Mouse (Mus musculus): ENCODE measurements at regions not wholly inside any gene's neighbourhood (a gene's known extent, or its start where the extent isn't known, plus 50 kb on each side); places are given as distances from the start of the nearest gene placed in this dataset.

DNA sequence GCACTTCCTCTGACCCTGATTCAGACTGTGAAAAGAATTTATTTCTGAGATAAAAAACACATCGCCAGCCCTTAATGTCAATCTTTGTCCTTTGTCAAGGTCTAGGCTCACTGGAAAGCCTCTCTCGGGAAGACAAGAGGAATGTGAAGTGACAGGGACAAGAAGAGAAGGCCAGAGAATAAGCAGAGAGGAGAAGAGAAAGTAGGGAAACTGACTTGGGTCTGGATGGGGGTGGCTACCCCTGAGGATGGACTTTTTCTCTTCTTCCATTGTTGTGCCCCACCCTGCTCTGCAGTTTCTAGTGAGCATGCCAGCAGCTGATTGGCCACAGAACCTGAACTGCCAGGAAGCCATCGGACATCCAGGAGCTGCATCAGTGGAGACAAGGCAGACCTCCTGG, 375.6 kb upstream of the Clnk start:
- TF ChIP-seq CTCF (IDR thresholded peaks at IDR 0.05; ENCODE audit: extremely low read depth, insufficient read depth, low read length) (no peak), POLR2A (IDR thresholded peaks at IDR 0.05; ENCODE audit: extremely low read depth, insufficient read depth, low read length) (no peak)

Data from cortical plate, adult 2 months (tissue).